In genomic region chr16:92057456-92057851, GRCm38 (mm10) we compare ENCODE assay signal across 8 mouse cellular contexts. TPM values are rescaled to one million over a fixed set of nuclear protein-coding genes. Genes with fewer than 3 reads are reported as not detected.
DNase-seq lines count a peak whose midpoint lies in the region; ATAC-seq and TF ChIP-seq lines count a peak whose summit lies in the region.

No protein-coding gene starts in this region.

- H3K27me3 ChIP-seq in liver, adult 2 months (ENCODE audit: control insufficient read depth, insufficient read depth, low read length) = no peaks in the 10 kb centered on the region
- H3K27me3 ChIP-seq in embryonic facial prominence, embryonic 10.5 days (replicated peaks; ENCODE audit: low read depth, poor library complexity, severe bottlenecking) = 0 out of 2 replicates have a peak, but pooled peaks cover 3% of the 10 kb centered on the region
- H3K27me3 ChIP-seq in heart, embryonic 16.5 days (ENCODE audit: control insufficient read depth, insufficient read depth, low read length) = no peaks in the 10 kb centered on the region
- no peaks in the 10 kb centered on the region for H3K27me3 ChIP-seq in midbrain, embryonic 10.5 days (ENCODE audit: low read depth, poor library complexity, severe bottlenecking)

- peaks cover 11% of the 10 kb centered on the region for H3K9me3 ChIP-seq in embryonic facial prominence, embryonic 10.5 days
- H3K9me3 ChIP-seq in heart, embryonic 16.5 days (replicated peaks; ENCODE audit: control insufficient read depth, low read length) = peaks cover 8% of the 10 kb centered on the region
- peaks cover 15% of the 10 kb centered on the region for H3K9me3 ChIP-seq in midbrain, embryonic 10.5 days (replicated peaks)

- DNase-seq in liver, adult 2 months (ENCODE audit: extremely low read depth, low read depth, low spot score) = peak; percentile 19
- no peak for DNase-seq in liver
- DNase-seq in embryonic facial prominence, embryonic 10.5 days (ENCODE audit: low spot score) = peak; percentile 59
- no peak for DNase-seq in midbrain, embryonic 10.5 days (ENCODE audit: low spot score)
- no peak for DNase-seq in T-cell, adult 2 months (ENCODE audit: low spot score)
- DNase-seq in layer of hippocampus, postnatal 14 days (ENCODE audit: low spot score in 2 of 2) = no peak

- H3K4me3 ChIP-seq in liver, adult 2 months (ENCODE audit: insufficient read depth, low read depth, low read length) = peak overlapping the region; percentile 75
- peak overlapping the region; percentile 91 for H3K4me3 ChIP-seq in embryonic facial prominence, embryonic 10.5 days
- H3K4me3 ChIP-seq in heart, embryonic 16.5 days (ENCODE audit: low read length) = peak overlapping the region; percentile 97
- H3K4me3 ChIP-seq in midbrain, embryonic 10.5 days = peak overlapping the region; percentile 96

- H3K79me2 ChIP-seq in liver, adult 2 months (ENCODE audit: control insufficient read depth, insufficient read depth, low read length) = peaks cover 12% of the 10 kb centered on the region

- peak overlapping the region; percentile 81 for H3K9ac ChIP-seq in liver, adult 2 months (ENCODE audit: low read depth, low read length)
- peak overlapping the region; percentile 93 for H3K9ac ChIP-seq in heart, embryonic 16.5 days (ENCODE audit: low read length)

- 8% methylated on average over 11 of the region's 11 CpGs for WGBS in liver, adult 2 months
- WGBS in embryonic facial prominence, embryonic 10.5 days = 8% methylated on average over 11 of the region's 11 CpGs
- 4% methylated on average over 11 of the region's 11 CpGs for WGBS in heart, embryonic 16.5 days
- WGBS in midbrain, embryonic 10.5 days = 8% methylated on average over 11 of the region's 11 CpGs

- no peak for TF ChIP-seq CTCF in liver, adult 2 months (IDR thresholded peaks at IDR 0.05; ENCODE audit: low read depth, low read length)

- H3K4me2 ChIP-seq in heart, embryonic 16.5 days (ENCODE audit: low read depth, low read length) = peak overlapping the region; percentile 93

- ATAC-seq in heart, embryonic 16.5 days (replicated peaks; ENCODE audit: extremely low read depth, insufficient read depth, low FRiP score) = peak; percentile 9; the same call in 1 of the 2 replicates
- ATAC-seq in erythroid progenitor cell, adult 5-6 weeks (replicated peaks; ENCODE audit: low FRiP score, poor library complexity, severe bottlenecking) = no peak

- TF ChIP-seq POLR2A in liver, adult 2 months (IDR thresholded peaks at IDR 0.05; ENCODE audit: extremely low read depth, insufficient read depth, low read length) = no peak

- peaks cover 9% of the 10 kb centered on the region for H3K4me1 ChIP-seq in liver, adult 2 months (ENCODE audit: control insufficient read depth, insufficient read depth, low read length)
- H3K4me1 ChIP-seq in embryonic facial prominence, embryonic 10.5 days = peaks cover 31% of the 10 kb centered on the region
- peaks cover 16% of the 10 kb centered on the region for H3K4me1 ChIP-seq in heart, embryonic 16.5 days (ENCODE audit: control insufficient read depth, insufficient read depth, low read length)
- H3K4me1 ChIP-seq in midbrain, embryonic 10.5 days = peaks cover 36% of the 10 kb centered on the region

- H3K27ac ChIP-seq in liver, adult 2 months (replicated peaks; ENCODE audit: insufficient read depth, low read depth, low read length) = no peak overlapping the region
- peak overlapping the region; percentile 96 for H3K27ac ChIP-seq in embryonic facial prominence, embryonic 10.5 days (replicated peaks)
- peak overlapping the region; percentile 89 for H3K27ac ChIP-seq in heart, embryonic 16.5 days (ENCODE audit: low read length)
- peak overlapping the region; percentile 95 for H3K27ac ChIP-seq in midbrain, embryonic 10.5 days (replicated peaks)

- H3K36me3 ChIP-seq in liver, adult 2 months (ENCODE audit: control insufficient read depth, insufficient read depth, low read length) = peaks cover 7% of the 10 kb centered on the region; the same call in 1 of the 2 replicates
- H3K36me3 ChIP-seq in embryonic facial prominence, embryonic 10.5 days (replicated peaks) = peaks cover 31% of the 10 kb centered on the region
- H3K36me3 ChIP-seq in heart, embryonic 16.5 days (ENCODE audit: control insufficient read depth, insufficient read depth) = peaks cover 3% of the 10 kb centered on the region
- peaks cover 32% of the 10 kb centered on the region for H3K36me3 ChIP-seq in midbrain, embryonic 10.5 days

RNA-seq across cellular contexts. Expression of gene Mrps6, which starts 0.6 kb away (rescaled TPM):
- total RNA-seq in liver, adult 2 months (2014; rRNA removed) = 6.1 and 9.5 TPM in 2 replicates
- polyA plus RNA-seq in liver, adult 2 months (2012; rRNA removed) = 11.6 and 11.7 TPM in 2 replicates
- 127 and 129 TPM in 2 replicates for polyA plus RNA-seq in embryonic facial prominence, embryonic 10.5 days (2016; fragmentation: Nextera tagmentation; extraction: Ambion mirVana)
- 105 and 128 TPM in 2 replicates for polyA plus RNA-seq in heart, embryonic 16.5 days (2015; fragmentation: Nextera tagmentation; extraction: Ambion mirVana)
- polyA plus RNA-seq in midbrain, embryonic 10.5 days (2016; fragmentation: Nextera tagmentation; extraction: Ambion mirVana) = 123 and 133 TPM in 2 replicates
- 10 to 100 TPM; 46.2 to 62.5 TPM for total RNA-seq in layer of hippocampus, postnatal 14 days (2021)
- 10.1 TPM in 2 replicates for total RNA-seq in erythroid progenitor cell, adult 5-6 weeks (2015; ENCODE audit: low replicate concordance)
- total RNA-seq in erythroid progenitor cell, adult 5-6 weeks (2017; ENCODE audit: low replicate concordance) = 1.8 TPM in 1 of 2 replicates, not detected in the other

RNA-seq across cellular contexts. Expression of gene Gm49711, which starts 0.7 kb away (rescaled TPM):
- total RNA-seq in liver, adult 2 months (2014; rRNA removed) = not detected in 2 replicates
- not detected in 2 replicates for polyA plus RNA-seq in liver, adult 2 months (2012; rRNA removed)
- polyA plus RNA-seq in embryonic facial prominence, embryonic 10.5 days (2016; fragmentation: Nextera tagmentation; extraction: Ambion mirVana) = 0.28 TPM in 1 of 2 replicates, not detected in the other
- not detected in 2 replicates for polyA plus RNA-seq in heart, embryonic 16.5 days (2015; fragmentation: Nextera tagmentation; extraction: Ambion mirVana)
- polyA plus RNA-seq in midbrain, embryonic 10.5 days (2016; fragmentation: Nextera tagmentation; extraction: Ambion mirVana) = 0.11 TPM in 1 of 2 replicates, not detected in the other
- not detected for total RNA-seq in layer of hippocampus, postnatal 14 days (2021)
- not detected in 2 replicates for total RNA-seq in erythroid progenitor cell, adult 5-6 weeks (2015; ENCODE audit: low replicate concordance)
- total RNA-seq in erythroid progenitor cell, adult 5-6 weeks (2017; ENCODE audit: low replicate concordance) = not detected in 2 replicates

RNA-seq across cellular contexts. Expression of gene Slc5a3, which starts 0.7 kb away (rescaled TPM):
- 3.8 and 5.2 TPM in 2 replicates for total RNA-seq in liver, adult 2 months (2014; rRNA removed)
- polyA plus RNA-seq in liver, adult 2 months (2012; rRNA removed) = 0.42 and 0.53 TPM in 2 replicates
- 11.6 and 12.7 TPM in 2 replicates for polyA plus RNA-seq in embryonic facial prominence, embryonic 10.5 days (2016; fragmentation: Nextera tagmentation; extraction: Ambion mirVana)
- polyA plus RNA-seq in heart, embryonic 16.5 days (2015; fragmentation: Nextera tagmentation; extraction: Ambion mirVana) = 3.5 TPM in 2 replicates
- polyA plus RNA-seq in midbrain, embryonic 10.5 days (2016; fragmentation: Nextera tagmentation; extraction: Ambion mirVana) = 10.0 and 10.5 TPM in 2 replicates
- 10 to 100 TPM; 15.1 to 17.6 TPM for total RNA-seq in layer of hippocampus, postnatal 14 days (2021)
- 0.42 TPM in 1 of 2 replicates, not detected in the other for total RNA-seq in erythroid progenitor cell, adult 5-6 weeks (2015; ENCODE audit: low replicate concordance)
- total RNA-seq in erythroid progenitor cell, adult 5-6 weeks (2017; ENCODE audit: low replicate concordance) = 0.08 and 0.13 TPM in 2 replicates

Comparison
In these comparisons a context has a peak if more than half of its experiments do, and no peak if none do; other contexts are left out.
1. DNase-seq: peak in liver, adult 2 months (single experiment) and embryonic facial prominence, embryonic 10.5 days (single experiment); none in liver (single experiment), midbrain, embryonic 10.5 days (single experiment), T-cell, adult 2 months (single experiment) and layer of hippocampus, postnatal 14 days (0 of 2).
2. Peak in every context shown above with its lines, with median percentiles within 50 percentile points of each other: H3K4me3 ChIP-seq.